Comparison of ENCODE assay signal across 8 mouse cellular contexts in genomic region chr8:83954749-83955105, GRCm38 (mm10). TPM values are rescaled to one million over a fixed set of nuclear protein-coding genes. Genes with fewer than 3 reads are reported as not detected.
DNase-seq lines count a peak whose midpoint lies in the region; ATAC-seq and TF ChIP-seq lines count a peak whose summit lies in the region.

No protein-coding gene starts in this region.

- H3K36me3 ChIP-seq in heart, embryonic 14.5 days (ENCODE audit: control insufficient read depth, insufficient read depth, low read length), result no peaks in the 10 kb centered on the region
- peaks cover 20% of the 10 kb centered on the region for H3K36me3 ChIP-seq in G1E (replicated peaks)
- H3K36me3 ChIP-seq in hindbrain, embryonic 11.5 days (ENCODE audit: control insufficient read depth, insufficient read depth, low read length), result no peaks in the 10 kb centered on the region
- peaks cover 3% of the 10 kb centered on the region for H3K36me3 ChIP-seq in megakaryocyte, embryonic 14.5 days (replicated peaks; ENCODE audit: low read length)

- peaks cover 9 to 15% of the 10 kb centered on the region in 2 experiments for H3K4me1 ChIP-seq in heart, embryonic 14.5 days (ENCODE audit: control insufficient read depth in 2 of 2, insufficient read depth in 2 of 2, low read length in 2 of 2)
- peaks cover 26% of the 10 kb centered on the region for H3K4me1 ChIP-seq in G1E (ENCODE audit: insufficient read depth, low read depth, low read length)
- peaks cover 8% of the 10 kb centered on the region; the same call in 1 of the 2 replicates for H3K4me1 ChIP-seq in hindbrain, embryonic 11.5 days (replicated peaks; ENCODE audit: control insufficient read depth, insufficient read depth, low read length)
- peaks cover 39% of the 10 kb centered on the region for H3K4me1 ChIP-seq in megakaryocyte, embryonic 14.5 days

- no peak for TF ChIP-seq CTCF in G1E (IDR thresholded peaks at IDR 0.05; ENCODE audit: low read depth, low read length)

- H3K9ac ChIP-seq in heart, embryonic 14.5 days (ENCODE audit: low read length), result peak overlapping the region; percentile 65
- H3K9ac ChIP-seq in hindbrain, embryonic 11.5 days (ENCODE audit: low read depth, low read length), result peak overlapping the region; percentile 49; the same call in 1 of the 2 replicates

- H3K4me3 ChIP-seq in heart, embryonic 14.5 days (ENCODE audit: control insufficient read depth in 1 of 2, insufficient read depth in 1 of 2, low read depth in 1 of 2, low read length in 2 of 2), result peak overlapping the region; percentile 46 to 66
- H3K4me3 ChIP-seq in G1E (ENCODE audit: low read depth, low read length), result peak overlapping the region; percentile 76
- peak overlapping the region; percentile 65 for H3K4me3 ChIP-seq in hindbrain, embryonic 11.5 days (ENCODE audit: low read depth, low read length)
- H3K4me3 ChIP-seq in megakaryocyte, embryonic 14.5 days (replicated peaks), result peak overlapping the region; percentile 95

- peak overlapping the region; percentile 65 for H3K4me2 ChIP-seq in heart, embryonic 14.5 days (ENCODE audit: low read length)
- H3K4me2 ChIP-seq in hindbrain, embryonic 11.5 days (replicated peaks; ENCODE audit: low read depth, low read length), result peak overlapping the region; percentile 44

- no peaks in the 10 kb centered on the region for H3K9me3 ChIP-seq in heart, embryonic 14.5 days (ENCODE audit: control insufficient read depth, low read length)
- no peaks in the 10 kb centered on the region for H3K9me3 ChIP-seq in G1E (replicated peaks)
- H3K9me3 ChIP-seq in hindbrain, embryonic 11.5 days (ENCODE audit: control insufficient read depth, low read length), result no peaks in the 10 kb centered on the region
- H3K9me3 ChIP-seq in megakaryocyte, embryonic 14.5 days, result no peaks in the 10 kb centered on the region

- intact Hi-C loops in heart, postnatal 10 days (cut with DNase I), result loop anchor here (1.0 to 5.0 kb wide), 3 partner anchors 43 to 172 kb away; partner anchors contain the start of genes Adgrl1 and Samd1

- H3K27ac ChIP-seq in heart, embryonic 14.5 days (replicated peaks in 1 of 2; ENCODE audit: control insufficient read depth in 1 of 2, insufficient read depth in 1 of 2, low read depth in 2 of 2, low read length in 2 of 2), result no peak overlapping the region
- H3K27ac ChIP-seq in hindbrain, embryonic 11.5 days (ENCODE audit: low read depth, low read length), result no peak overlapping the region

- H3K27me3 ChIP-seq in heart, embryonic 14.5 days (ENCODE audit: control insufficient read depth, insufficient read depth, low read length), result no peaks in the 10 kb centered on the region
- 0 out of 2 replicates have a peak, but pooled peaks cover 3% of the 10 kb centered on the region for H3K27me3 ChIP-seq in G1E (ENCODE audit: insufficient read depth, low read length)
- no peaks in the 10 kb centered on the region for H3K27me3 ChIP-seq in hindbrain, embryonic 11.5 days (ENCODE audit: control insufficient read depth, insufficient read depth, low read length)
- H3K27me3 ChIP-seq in megakaryocyte, embryonic 14.5 days (replicated peaks), result peaks cover 11% of the 10 kb centered on the region

- ATAC-seq in heart, embryonic 14.5 days (ENCODE audit: insufficient number of reproducible peaks, insufficient read depth, low FRiP score, low read depth), result no peak
- ATAC-seq in G1E (ENCODE audit: extremely low read depth, insufficient number of reproducible peaks, low FRiP score, poor library complexity, severe bottlenecking), result no peak
- no peak for ATAC-seq in hindbrain, embryonic 11.5 days (ENCODE audit: low FRiP score)
- ATAC-seq in cerebellum, adult (ENCODE audit: insufficient number of reproducible peaks, low FRiP score, low TSS enrichment), result no peak

- WGBS in heart, embryonic 14.5 days, result 1% methylated on average over 14 of the region's 14 CpGs
- WGBS in hindbrain, embryonic 11.5 days, result 2% methylated on average over 14 of the region's 14 CpGs

- DNase-seq in heart, postnatal 10 days, result no peak
- DNase-seq in G1E (ENCODE audit: low spot score) (no peak), adipocyte (ENCODE audit: low spot score) (no peak)
- DNase-seq in hindbrain, embryonic 11.5 days (ENCODE audit: low spot score), result no peak
- DNase-seq in adrenal gland, adult 8-10 months, result no peak

RNA-seq across cellular contexts. Expression of gene Gm10644, which starts 0.3 kb away (rescaled TPM):
- polyA plus RNA-seq in heart, embryonic 14.5 days (2014; fragmentation: Nextera tagmentation; extraction: Ambion mirVana), result 0.51 and 0.66 TPM in 2 replicates
- total RNA-seq in heart, postnatal 10 days (2021), result under 1 TPM; 0.20 to 0.22 TPM
- total RNA-seq in G1E (2014; fragmentation: Nextera tagmentation), result 0.83 and 1.7 TPM in 2 replicates
- total RNA-seq in G1E (2017), result 0.81 and 0.82 TPM in 2 replicates
- polyA plus RNA-seq in G1E (2012), result 0.10 and 0.16 TPM in 2 replicates
- 0.93 and 1.2 TPM in 2 replicates for polyA plus RNA-seq in hindbrain, embryonic 11.5 days (2014; fragmentation: Nextera tagmentation; extraction: Ambion mirVana)
- not detected in 2 replicates for polyA plus RNA-seq in megakaryocyte, embryonic 14.5 days (2012; ENCODE audit: insufficient read depth, low replicate concordance)
- 1 to 10 TPM; 1.5 to 2.2 (median 1.9) TPM for total RNA-seq in adrenal gland, adult 8-10 months (2022)

RNA-seq across cellular contexts. Expression of gene Asf1b, which starts 0.6 kb away (rescaled TPM):
- polyA plus RNA-seq in heart, embryonic 14.5 days (2014; fragmentation: Nextera tagmentation; extraction: Ambion mirVana), result 57.2 and 60.7 TPM in 2 replicates
- total RNA-seq in heart, postnatal 10 days (2021), result 1 to 10 TPM; 7.6 to 7.8 TPM
- total RNA-seq in G1E (2014; fragmentation: Nextera tagmentation), result 87.4 and 120 TPM in 2 replicates
- 88.6 and 104 TPM in 2 replicates for total RNA-seq in G1E (2017)
- polyA plus RNA-seq in G1E (2012), result 288 and 383 TPM in 2 replicates
- polyA plus RNA-seq in hindbrain, embryonic 11.5 days (2014; fragmentation: Nextera tagmentation; extraction: Ambion mirVana), result 79.5 and 80.6 TPM in 2 replicates
- polyA plus RNA-seq in megakaryocyte, embryonic 14.5 days (2012; ENCODE audit: insufficient read depth, low replicate concordance), result 38.1 and 95.4 TPM in 2 replicates
- 1 to 10 TPM; 1.1 to 2.7 (median 1.8) TPM for total RNA-seq in adrenal gland, adult 8-10 months (2022)

RNA-seq across cellular contexts. Expression of gene Prkaca, which starts 18.1 kb away (rescaled TPM):
- 160 and 211 TPM in 2 replicates for polyA plus RNA-seq in heart, embryonic 14.5 days (2014; fragmentation: Nextera tagmentation; extraction: Ambion mirVana)
- total RNA-seq in heart, postnatal 10 days (2021), result 100 to 1,000 TPM; 398 to 429 TPM
- total RNA-seq in G1E (2014; fragmentation: Nextera tagmentation) (88.6 and 99.3 TPM in 2 replicates), G1E (2017) (32.2 and 34.4 TPM in 2 replicates)
- 46.6 and 46.9 TPM in 2 replicates for polyA plus RNA-seq in G1E (2012)
- polyA plus RNA-seq in hindbrain, embryonic 11.5 days (2014; fragmentation: Nextera tagmentation; extraction: Ambion mirVana), result 139 TPM in 2 replicates
- polyA plus RNA-seq in megakaryocyte, embryonic 14.5 days (2012; ENCODE audit: insufficient read depth, low replicate concordance), result 25.3 and 30.8 TPM in 2 replicates
- 100 to 1,000 TPM; 240 to 263 (median 253) TPM for total RNA-seq in adrenal gland, adult 8-10 months (2022)

RNA-seq across cellular contexts. Expression of gene Samd1, which starts 42.7 kb away (rescaled TPM):
- 7.3 and 8.5 TPM in 2 replicates for polyA plus RNA-seq in heart, embryonic 14.5 days (2014; fragmentation: Nextera tagmentation; extraction: Ambion mirVana)
- total RNA-seq in heart, postnatal 10 days (2021), result 10 to 100 TPM; 30.6 to 39.0 TPM
- 88.0 and 93.8 TPM in 2 replicates for total RNA-seq in G1E (2014; fragmentation: Nextera tagmentation)
- 64.1 and 80.8 TPM in 2 replicates for total RNA-seq in G1E (2017)
- polyA plus RNA-seq in G1E (2012), result 246 and 262 TPM in 2 replicates
- polyA plus RNA-seq in hindbrain, embryonic 11.5 days (2014; fragmentation: Nextera tagmentation; extraction: Ambion mirVana), result 15.1 and 17.0 TPM in 2 replicates
- 72.0 and 104 TPM in 2 replicates for polyA plus RNA-seq in megakaryocyte, embryonic 14.5 days (2012; ENCODE audit: insufficient read depth, low replicate concordance)
- 10 to 100 TPM; 27.4 to 44.2 (median 34.9) TPM for total RNA-seq in adrenal gland, adult 8-10 months (2022)

RNA-seq across cellular contexts. Expression of gene 1700067K01Rik, which starts 46.6 kb away (rescaled TPM):
- polyA plus RNA-seq in heart, embryonic 14.5 days (2014; fragmentation: Nextera tagmentation; extraction: Ambion mirVana), result 0.69 and 0.80 TPM in 2 replicates
- total RNA-seq in heart, postnatal 10 days (2021), result not detected
- total RNA-seq in G1E (2014; fragmentation: Nextera tagmentation), result 0.78 TPM in 1 of 2 replicates, not detected in the other
- 0.35 and 0.82 TPM in 2 replicates for total RNA-seq in G1E (2017)
- polyA plus RNA-seq in G1E (2012), result 0.92 and 1.2 TPM in 2 replicates
- polyA plus RNA-seq in hindbrain, embryonic 11.5 days (2014; fragmentation: Nextera tagmentation; extraction: Ambion mirVana), result 0.80 and 0.93 TPM in 2 replicates
- polyA plus RNA-seq in megakaryocyte, embryonic 14.5 days (2012; ENCODE audit: insufficient read depth, low replicate concordance), result 0.75 and 2.7 TPM in 2 replicates
- under 1 TPM in 2 of 4 experiments, not detected in 2; 0.49 TPM for total RNA-seq in adrenal gland, adult 8-10 months (2022)
